Mouse (Mus musculus) forebrain, embryonic 14.5 days (tissue): ENCODE data around the gene Pank4. TPM values are rescaled to one million over a fixed set of nuclear protein-coding genes. Genes with fewer than 3 reads are reported as not detected.

Experiments used
- ATAC-seq: fragments of 200-750 bp; cut with Nextera tagmentation; 2 replicates; pipeline ENCODE4 v1.8.0; 2017; ENCODE audit warnings: mild to moderate bottlenecking, moderate library complexity
- DNase-seq: peaks from one replicate; pipeline ENCODE4 v3.0.0-alpha.2; 2015; ENCODE audit warnings: low spot score
- H3K27ac ChIP-seq: fragments of 300-500 bp; sonication (generic); 2 replicates; pipeline ENCODE4 v1.5.1; 2014; ENCODE audit warnings: low read depth, mild to moderate bottlenecking, control low read depth, low read length, moderate library complexity
- H3K27me3 ChIP-seq: fragments of 300-500 bp; sonication (generic); replicated peaks from 2 replicates; pipeline ENCODE4 v1.6.1; 2014; ENCODE audit warnings: low read length, control low read depth, mixed read lengths; ENCODE audit not compliant: control insufficient read depth, insufficient read depth
- H3K36me3 ChIP-seq: fragments of 300-500 bp; sonication (generic); 2 replicates; pipeline ENCODE4 v1.6.1; 2014; ENCODE audit warnings: low read length, control low read depth; ENCODE audit not compliant: control insufficient read depth, insufficient read depth
- H3K4me1 ChIP-seq: fragments of 300-500 bp; sonication (generic); 2 replicates; pipeline ENCODE4 v1.6.1; 2014; ENCODE audit warnings: antibody characterized with exemption, low read length, control low read depth; ENCODE audit not compliant: control insufficient read depth, insufficient read depth
- H3K4me2 ChIP-seq: fragments of 300-500 bp; sonication (generic); 2 replicates; pipeline ENCODE4 v1.6.1; 2014; ENCODE audit warnings: mild to moderate bottlenecking, control low read depth, low read length
- H3K4me3 ChIP-seq: fragments of 300-500 bp; sonication (generic); 2 replicates; pipeline ENCODE4 v1.5.1; 2014; ENCODE audit warnings: low read depth, low read length, control low read depth
- H3K9ac ChIP-seq: fragments of 300-500 bp; sonication (generic); 2 replicates; pipeline ENCODE4 v1.6.1; 2014; ENCODE audit warnings: mild to moderate bottlenecking, low read length, control low read depth, moderate library complexity
- H3K9me3 ChIP-seq: fragments of 300-500 bp; sonication (generic); replicated peaks from 2 replicates; pipeline ENCODE4 v1.6.1; 2016; ENCODE audit warnings: low read length, control low read depth, mixed read lengths; ENCODE audit not compliant: control insufficient read depth
- WGBS: fragments of 180-500 bp; shearing (Covaris S2); extraction: QIAGEN DNeasy Blood & Tissue Kit; methylation state at CpG from one replicate; pipeline ENCODE4 v1.1.7; 2014; 5-methylcytosine and 5-hydroxymethylcytosine counted together
- polyA plus RNA-seq: library from polyadenylated mRNA; unstranded; fragments of >200 nt; fragmentation: Nextera tagmentation; extraction: Ambion mirVana; gene quantifications from 2 replicates; pipeline ENCODE4 v1.2.1, GENCODE M21; 2014

The Pank4 gene
- polyA plus RNA-seq, 1 experiment from 2014 or later, result 34.6 TPM

DNA sequence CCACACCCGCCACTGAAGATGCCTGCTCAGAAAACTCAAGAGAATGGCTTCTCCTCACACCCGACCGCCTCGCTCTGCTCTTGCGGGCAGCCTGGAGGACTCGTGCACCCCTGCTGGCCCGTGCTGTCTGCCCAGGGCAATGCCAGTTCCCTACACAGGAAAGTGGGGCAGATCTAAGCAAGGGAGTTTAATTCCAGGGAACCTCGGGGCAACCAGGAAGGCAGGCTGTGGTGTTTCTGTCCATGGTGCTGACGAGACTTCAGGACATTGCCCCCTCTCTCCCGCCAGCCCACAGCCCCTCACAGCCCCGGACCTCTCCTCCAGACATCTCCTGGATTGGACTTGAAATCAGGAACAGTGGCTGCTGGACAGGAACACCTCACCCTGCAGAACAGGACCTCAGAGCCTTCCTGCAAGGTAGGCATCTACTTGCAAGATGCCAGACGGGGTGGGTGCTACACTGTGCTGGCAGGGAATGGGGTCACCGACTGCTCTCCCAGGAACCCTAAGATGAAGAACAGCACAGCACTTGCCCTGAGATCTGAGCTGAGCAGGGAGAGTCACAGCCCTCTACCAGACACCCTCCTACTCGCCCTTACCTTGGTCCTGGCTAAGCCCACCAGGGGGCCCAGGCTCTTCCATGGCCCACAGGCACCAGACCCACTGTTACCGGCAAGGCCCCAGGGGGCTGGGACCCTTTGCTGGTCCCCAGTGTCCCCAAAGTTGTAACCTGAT lies 54.8 kb downstream of the Pank4 start:
- ATAC-seq (peak; percentile 54), DNase-seq (no peak)
- 5% methylated on average over 15 of the region's 15 CpGs for WGBS
- Histone ChIP-seq H3K4me1 (peaks cover 25% of the 10 kb centered on the region), H3K4me3 (peak overlapping the region; percentile 20), H3K9me3 (no peaks in the 10 kb centered on the region), H3K9ac (peak overlapping the region; percentile 38; the same call in 1 of the 2 replicates), H3K36me3 (no peaks in the 10 kb centered on the region), H3K4me2 (peak overlapping the region; percentile 40), H3K27ac (no peak overlapping the region; the same call in 1 of the 2 replicates), H3K27me3 (no peaks in the 10 kb centered on the region)

DNA sequence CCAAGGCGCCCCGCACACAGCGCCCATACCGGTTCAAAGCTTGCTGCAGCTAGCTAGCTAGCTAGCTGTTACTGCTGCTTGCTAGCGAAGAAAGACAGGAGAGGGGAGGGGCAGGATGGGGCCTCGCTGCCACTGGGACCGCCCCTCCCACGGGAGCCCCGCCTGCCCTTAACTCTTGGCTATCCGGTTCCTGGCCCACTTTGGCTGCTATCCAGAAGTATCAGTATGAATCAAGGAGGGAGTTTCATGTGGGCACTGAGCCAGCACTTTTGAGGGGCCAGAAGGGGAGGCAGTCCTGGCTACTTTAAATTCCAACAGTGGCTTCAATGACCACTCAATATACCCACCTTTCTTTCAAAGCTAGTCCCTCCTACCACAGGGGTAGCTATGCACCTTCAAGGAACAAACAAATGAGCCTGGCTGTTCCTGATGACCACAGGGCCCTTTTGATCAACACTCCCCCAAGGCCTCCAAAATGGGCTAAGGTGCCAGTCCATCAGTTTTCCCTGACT lies 55.5 kb downstream of the Pank4 start:
- H3K36me3 ChIP-seq, result no peaks in the 10 kb centered on the region
- DNase-seq, result peak; percentile 87

DNA sequence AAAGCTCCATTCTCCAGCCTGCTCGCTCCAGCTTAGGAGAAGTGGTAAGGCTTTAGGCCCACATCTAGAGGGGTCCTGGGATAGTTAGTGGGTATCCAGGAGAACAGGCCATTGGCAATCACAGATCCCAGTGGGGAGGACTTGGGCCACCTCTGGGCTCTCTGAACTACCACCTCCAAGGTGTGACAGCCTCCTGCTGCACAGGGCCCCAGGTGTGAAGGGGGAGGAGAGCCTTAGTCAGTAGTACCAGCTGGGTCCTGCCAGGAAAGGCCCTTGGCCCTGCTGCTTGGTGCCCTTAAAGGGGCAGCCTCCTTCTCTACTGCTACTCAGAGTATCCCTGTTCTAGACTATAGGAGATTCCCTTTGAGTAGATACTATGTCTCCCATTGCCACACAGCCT lies 56.2 kb downstream of the Pank4 start:
- WGBS, result 75% methylated on average over 1 of the region's 1 CpGs
- Histone ChIP-seq H3K9me3 (no peaks in the 10 kb centered on the region), H3K27me3 (no peaks in the 10 kb centered on the region), H3K4me1 (peaks cover 34% of the 10 kb centered on the region), H3K4me3 (no peak overlapping the region), H3K4me2 (no peak overlapping the region), H3K27ac (no peak overlapping the region), H3K36me3 (no peaks in the 10 kb centered on the region), H3K9ac (no peak overlapping the region)
- no peak for ATAC-seq
- DNase-seq, result no peak

More for the DNA sequence above, 55.5 kb downstream of the Pank4 start:
- Histone ChIP-seq H3K27me3 (no peaks in the 10 kb centered on the region), H3K4me1 (peaks cover 28% of the 10 kb centered on the region), H3K4me2 (peak overlapping the region; percentile 40), H3K9ac (peak overlapping the region; percentile 38; the same call in 1 of the 2 replicates), H3K9me3 (no peaks in the 10 kb centered on the region), H3K4me3 (peak overlapping the region; percentile 20), H3K27ac (no peak overlapping the region; the same call in 1 of the 2 replicates)
- WGBS, result under 1% methylated on average over 10 of the region's 10 CpGs
- peak; percentile 59 for ATAC-seq

DNA sequence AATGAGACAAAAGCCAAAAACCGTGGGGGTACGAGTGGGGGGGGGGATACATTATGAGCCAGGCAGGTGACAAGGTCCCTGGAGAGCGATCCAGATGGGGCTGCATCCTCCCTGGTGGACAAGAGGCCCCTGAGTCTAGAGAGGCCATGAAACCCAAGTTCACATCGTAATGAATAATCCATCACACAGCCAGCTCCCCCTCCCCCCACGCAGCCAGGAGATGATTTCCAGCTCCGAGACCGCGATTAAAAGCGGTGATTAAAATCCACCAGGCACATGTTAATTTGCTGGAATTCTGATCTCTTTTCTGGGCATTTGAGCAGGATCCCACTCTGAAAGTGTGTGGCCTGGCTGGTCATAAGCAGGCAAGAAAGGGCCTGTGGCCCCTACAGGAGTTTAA lies 56.9 kb downstream of the Pank4 start:
- no peaks in the 10 kb centered on the region for H3K27me3 ChIP-seq
- no peak overlapping the region for H3K27ac ChIP-seq
- DNase-seq (no peak), ATAC-seq (no peak)
- H3K4me2 ChIP-seq, result no peak overlapping the region
- 33% methylated on average over 9 of the region's 9 CpGs for WGBS
- H3K4me1 ChIP-seq, result peaks cover 35% of the 10 kb centered on the region
- H3K9ac ChIP-seq, result no peak overlapping the region
- H3K36me3 ChIP-seq, result no peaks in the 10 kb centered on the region
- no peak overlapping the region for H3K4me3 ChIP-seq
- H3K9me3 ChIP-seq, result no peaks in the 10 kb centered on the region

DNA sequence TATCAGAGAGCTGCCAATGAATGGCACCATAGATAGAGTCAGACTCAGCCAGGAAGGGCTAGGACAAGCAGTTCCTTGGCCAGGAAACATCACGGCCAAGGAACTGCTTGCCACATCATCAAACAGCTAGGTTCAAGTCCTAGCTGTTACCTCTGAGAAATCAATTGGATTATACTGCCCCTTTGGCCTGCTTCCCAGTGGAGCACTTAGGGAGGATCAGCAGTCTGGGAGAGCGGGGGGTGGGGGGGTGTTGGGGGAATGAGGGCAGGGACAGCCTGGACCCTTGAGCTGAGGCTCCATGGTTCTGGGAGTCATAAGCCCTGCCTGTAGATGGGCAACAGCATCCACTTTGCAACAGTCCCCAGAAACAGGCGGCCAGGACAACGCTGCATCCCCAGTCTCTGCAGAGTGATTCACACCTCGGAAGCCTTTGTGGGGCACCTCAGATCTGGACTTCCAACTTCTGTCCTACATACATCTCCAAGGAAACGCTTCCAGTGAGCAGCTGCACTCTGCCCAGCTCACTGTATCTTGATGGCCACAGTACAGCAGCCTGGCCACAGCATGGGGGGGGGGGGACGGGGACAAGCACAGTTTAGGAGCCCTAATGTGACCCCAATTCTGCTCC lies 58.4 kb downstream of the Pank4 start:
- Histone ChIP-seq H3K27ac (no peak overlapping the region), H3K4me2 (no peak overlapping the region), H3K9me3 (no peaks in the 10 kb centered on the region), H3K27me3 (no peaks in the 10 kb centered on the region), H3K4me1 (peaks cover 35% of the 10 kb centered on the region), H3K4me3 (no peak overlapping the region), H3K9ac (no peak overlapping the region), H3K36me3 (no peaks in the 10 kb centered on the region)
- 72% methylated on average over 7 of the region's 7 CpGs for WGBS
- no peak for DNase-seq
- ATAC-seq, result no peak

DNA sequence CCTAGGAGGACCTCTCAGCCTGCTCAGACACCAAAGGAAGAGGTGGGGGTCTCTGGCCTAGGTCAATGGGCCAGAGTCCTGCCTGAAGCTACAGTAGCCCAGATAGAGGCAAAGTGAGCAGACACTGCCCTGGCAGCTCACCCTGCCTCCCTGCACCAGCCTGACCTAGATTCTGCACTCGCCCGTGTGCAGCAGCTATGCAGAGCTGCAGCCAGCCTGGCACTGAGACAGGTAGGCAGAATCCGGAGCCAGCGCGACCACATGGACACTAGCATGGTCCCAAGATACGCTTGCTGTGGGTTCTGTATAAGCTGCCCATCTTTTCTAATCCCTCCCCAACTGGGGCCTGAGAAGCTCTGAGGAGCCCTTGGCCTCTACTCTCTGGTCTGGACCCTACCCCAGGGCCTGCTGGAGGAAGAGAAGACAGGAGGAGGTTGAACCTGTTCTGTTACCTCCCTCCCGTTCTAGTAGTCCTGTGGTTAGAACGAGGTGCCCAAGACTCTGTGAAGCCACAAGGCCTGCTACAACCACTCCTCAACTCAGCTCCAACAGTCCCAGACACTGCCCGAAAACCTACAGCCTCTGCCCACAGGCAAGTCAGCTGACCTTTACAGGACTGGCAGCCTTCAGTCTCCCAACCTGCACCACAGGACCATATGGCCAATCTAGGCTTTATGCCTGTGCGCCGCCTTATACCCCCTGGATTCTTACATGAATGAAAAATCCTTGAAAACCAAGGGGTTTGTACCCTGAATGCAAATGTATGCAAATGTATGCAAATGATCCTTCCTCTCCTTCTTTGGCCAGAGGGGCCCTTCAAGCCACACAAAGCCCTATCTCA lies 60.5 kb downstream of the Pank4 start:
- DNase-seq, result peak; percentile 63
- peak; percentile 74 for ATAC-seq
- no peak overlapping the region for H3K9ac ChIP-seq
- H3K4me2 ChIP-seq, result no peak overlapping the region
- no peaks in the 10 kb centered on the region for H3K27me3 ChIP-seq
- no peaks in the 10 kb centered on the region for H3K9me3 ChIP-seq
- H3K36me3 ChIP-seq, result no peaks in the 10 kb centered on the region
- H3K4me1 ChIP-seq, result peaks cover 22% of the 10 kb centered on the region
- no peak overlapping the region for H3K4me3 ChIP-seq
- 53% methylated on average over 11 of the region's 11 CpGs for WGBS
- H3K27ac ChIP-seq, result peak overlapping the region; percentile 65; the same call in 1 of the 2 replicates

Other genes starting within 250 kb of the Pank4 start
- gene Ttc34, start 126.7 kb upstream of the Pank4 start, polyA plus RNA-seq, result 0.85 and 1.5 TPM in 2 replicates
- 0.13 and 0.37 TPM in 2 replicates for gene Mmel1, start 94.5 kb upstream of the Pank4 start, polyA plus RNA-seq
- gene Fam213b, start 65.0 kb upstream of the Pank4 start, polyA plus RNA-seq, result 40.3 and 45.9 TPM in 2 replicates
- not detected in 2 replicates for gene Tnfrsf14, start 35.6 kb upstream of the Pank4 start, polyA plus RNA-seq
- gene Hes5, start 3.2 kb upstream of the Pank4 start, polyA plus RNA-seq, result 73.0 and 86.0 TPM in 2 replicates
- gene Plch2, start 92.7 kb downstream of the Pank4 start, polyA plus RNA-seq, result 6.2 and 7.4 TPM in 2 replicates
- gene Pex10, start 102.9 kb downstream of the Pank4 start, polyA plus RNA-seq, result 4.2 and 4.9 TPM in 2 replicates
- gene Rer1, start 122.3 kb downstream of the Pank4 start, polyA plus RNA-seq, result 161 and 163 TPM in 2 replicates
- gene Morn1, start 122.5 kb downstream of the Pank4 start, polyA plus RNA-seq, result 7.1 and 10.6 TPM in 2 replicates